Mouse (Mus musculus): ENCODE results near the gene Txndc16.

Txndc16 gene

GRCm38 (mm10) chr14:45153258-45153657 lies 66.9 kb downstream of the Txndc16 start:
- no peak for DNase-seq (ENCODE audit: low spot score)

GRCm38 (mm10) chr14:45142511-45142910 lies 77.6 kb downstream of the Txndc16 start:
- DNase-seq (ENCODE audit: low spot score), result no peak

GRCm38 (mm10) chr14:45140344-45141080 lies 79.6 kb downstream of the Txndc16 start:
- no peak for DNase-seq (ENCODE audit: low spot score)

- no peak for DNase-seq (ENCODE audit: low spot score)
Observed at GRCm38 (mm10) chr14:45135961-45136360, 84.2 kb downstream of the Txndc16 start.

- DNase-seq (ENCODE audit: low spot score), result no peak
Observed at GRCm38 (mm10) chr14:45135560-45135959, 84.6 kb downstream of the Txndc16 start.

- no peak for DNase-seq (ENCODE audit: low spot score)
Observed at GRCm38 (mm10) chr14:45118359-45118758, 101.8 kb downstream of the Txndc16 start.

GRCm38 (mm10) chr14:45102201-45102600 lies 117.9 kb downstream of the Txndc16 start:
- DNase-seq (ENCODE audit: low spot score), result no peak

GRCm38 (mm10) chr14:45092327-45092726 lies 127.8 kb downstream of the Txndc16 start:
- no peak for DNase-seq (ENCODE audit: low spot score)

GRCm38 (mm10) chr14:45090011-45090410 lies 130.1 kb downstream of the Txndc16 start:
- DNase-seq (ENCODE audit: low spot score), result no peak

GRCm38 (mm10) chr14:45085651-45086425 lies 134.3 kb downstream of the Txndc16 start:
- no peak for DNase-seq (ENCODE audit: low spot score)

GRCm38 (mm10) chr14:45084656-45085280 lies 135.4 kb downstream of the Txndc16 start:
- no peak for DNase-seq (ENCODE audit: low spot score)

GRCm38 (mm10) chr14:45083540-45083939 lies 136.6 kb downstream of the Txndc16 start:
- no peak for DNase-seq (ENCODE audit: low spot score)
